Mouse (Mus musculus): ENCODE results near the gene Nfia.

DNA sequence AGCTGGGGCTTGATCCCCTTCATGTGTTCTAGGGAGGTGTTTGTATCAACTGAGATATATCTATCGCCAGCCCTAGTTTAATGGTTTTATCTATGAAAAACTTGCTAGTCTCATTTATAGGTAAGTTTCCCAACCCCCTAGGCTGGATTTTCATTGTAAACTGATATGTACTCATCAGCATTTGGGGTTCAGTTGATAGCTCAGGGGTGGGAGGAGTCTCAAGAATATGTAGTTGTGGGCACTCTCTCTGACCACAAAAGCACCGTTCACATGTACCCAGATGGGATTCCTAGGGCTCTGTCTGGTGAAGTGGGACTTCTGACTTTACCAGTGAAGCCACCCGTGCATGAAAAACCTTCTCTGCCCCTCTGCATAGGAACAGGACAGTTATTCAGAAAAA, 118.5 kb downstream of the Nfia start:
- no peak for TF ChIP-seq POLR2A (IDR thresholded peaks at IDR 0.05; ENCODE audit: control insufficient read depth, low read depth, low read length)
- TF ChIP-seq CTCF (IDR thresholded peaks at IDR 0.05; ENCODE audit: control insufficient read depth, insufficient read depth, insufficient replicate concordance, low read depth, low read length), result no peak
